Mouse (Mus musculus) forebrain, embryonic 16.5 days (tissue): ENCODE measurements at regions not wholly inside any gene's neighbourhood (a gene's known extent, or its start where the extent isn't known, plus 50 kb on each side); places are given as distances from the start of the nearest gene placed in this dataset.

Experiments used
- ATAC-seq: fragments of 200-750 bp; cut with Nextera tagmentation; 2 replicates; pipeline ENCODE4 v1.8.0; 2017; ENCODE audit warnings: mild to moderate bottlenecking, moderate library complexity
- H3K27ac ChIP-seq: fragments of 300-500 bp; sonication (generic); 2 replicates; pipeline ENCODE4 v1.5.1; 2014; ENCODE audit warnings: low read length, control low read depth
- H3K27me3 ChIP-seq: fragments of 300-500 bp; sonication (generic); replicated peaks from 2 replicates; pipeline ENCODE4 v1.6.1; 2014; ENCODE audit warnings: low read length; ENCODE audit not compliant: control insufficient read depth, insufficient read depth
- H3K36me3 ChIP-seq: fragments of 300-500 bp; sonication (generic); 2 replicates; pipeline ENCODE4 v1.6.1; 2014; ENCODE audit not compliant: control insufficient read depth, insufficient read depth
- H3K4me1 ChIP-seq: fragments of 300-500 bp; sonication (generic); replicated peaks from 2 replicates; pipeline ENCODE4 v1.6.1; 2014; ENCODE audit warnings: low read length; ENCODE audit not compliant: control insufficient read depth, insufficient read depth
- H3K4me2 ChIP-seq: fragments of 300-500 bp; sonication (generic); 2 replicates; pipeline ENCODE4 v1.6.1; 2014; ENCODE audit warnings: mild to moderate bottlenecking, low read length, control low read depth
- H3K4me3 ChIP-seq: fragments of 300-500 bp; sonication (generic); replicated peaks from 2 replicates; pipeline ENCODE4 v1.5.1; 2014; ENCODE audit warnings: mild to moderate bottlenecking, low read length, control low read depth
- H3K9ac ChIP-seq: fragments of 300-500 bp; sonication (generic); replicated peaks from 2 replicates; pipeline ENCODE4 v1.6.1; 2014; ENCODE audit warnings: low read depth, low read length, control low read depth
- H3K9me3 ChIP-seq: fragments of 300-500 bp; sonication (generic); 2 replicates; pipeline ENCODE4 v1.6.1; 2016; ENCODE audit warnings: low read length; ENCODE audit not compliant: control insufficient read depth
- WGBS: fragments of 180-500 bp; shearing (Covaris S2); extraction: QIAGEN DNeasy Blood & Tissue Kit; methylation state at CpG from one replicate; pipeline ENCODE4 v1.1.7; 2014; 5-methylcytosine and 5-hydroxymethylcytosine counted together

- Histone ChIP-seq H3K4me2 (no peak overlapping the region), H3K9me3 (no peaks in the 10 kb centered on the region), H3K9ac (no peak overlapping the region), H3K27ac (no peak overlapping the region), H3K4me3 (no peak overlapping the region), H3K4me1 (no peaks in the 10 kb centered on the region), H3K27me3 (no peaks in the 10 kb centered on the region), H3K36me3 (no peaks in the 10 kb centered on the region)
- no peak for ATAC-seq
- 91% methylated on average over 1 of the region's 1 CpGs for WGBS
Measured at GRCm38 (mm10) chr5:58394277-58394676, 676.5 kb downstream of the Pcdh7 start.

GRCm38 (mm10) chr5:58428265-58428664 is 710.5 kb downstream of the Pcdh7 start:
- peak; percentile 33; the same call in 1 of the 2 replicates for ATAC-seq
- Histone ChIP-seq H3K27ac (no peak overlapping the region), H3K9me3 (no peaks in the 10 kb centered on the region), H3K4me2 (no peak overlapping the region), H3K4me1 (no peaks in the 10 kb centered on the region), H3K36me3 (no peaks in the 10 kb centered on the region), H3K4me3 (no peak overlapping the region), H3K27me3 (no peaks in the 10 kb centered on the region), H3K9ac (no peak overlapping the region)
- WGBS: 63% methylated on average over 2 of the region's 2 CpGs

- ATAC-seq: no peak
- WGBS: 6% methylated on average over 1 of the region's 1 CpGs
Measured at GRCm38 (mm10) chr5:58436432-58436831, 718.7 kb downstream of the Pcdh7 start.

More at GRCm38 (mm10) chr5:58436432-58436831, 718.7 kb downstream of the Pcdh7 start:
- no peak overlapping the region for H3K27ac ChIP-seq
- H3K4me2 ChIP-seq: no peak overlapping the region
- H3K9me3 ChIP-seq: no peaks in the 10 kb centered on the region
- H3K4me3 ChIP-seq: no peak overlapping the region
- H3K27me3 ChIP-seq: no peaks in the 10 kb centered on the region
- H3K9ac ChIP-seq: no peak overlapping the region
- no peaks in the 10 kb centered on the region for H3K4me1 ChIP-seq
- no peaks in the 10 kb centered on the region for H3K36me3 ChIP-seq
